9 mouse cellular contexts compared by ENCODE assay signal in genomic region chr2:18053951-18054530, GRCm38 (mm10). TPM values are rescaled to one million over a fixed set of nuclear protein-coding genes. Genes with fewer than 3 reads are reported as not detected.
A peak's percentile ranks its signal among the peaks of the same experiment; 100 is the strongest.
DNase-seq lines count a peak whose midpoint lies in the region; ATAC-seq and TF ChIP-seq lines count a peak whose summit lies in the region.
"Had no signal": no experiment of that assay in that cellular context is flagged by ENCODE, and none has a peak within 500 bp of the region (broad histone marks: within the 10 kb centered on the region; RNA-seq: fewer than 3 reads in every experiment).

No protein-coding gene starts in this region.

- no peaks in the 10 kb centered on the region for H3K36me3 ChIP-seq in forebrain, postnatal 0 days (ENCODE audit: insufficient read depth)
- H3K36me3 ChIP-seq in hindbrain, embryonic 13.5 days, result no peaks in the 10 kb centered on the region

- ATAC-seq in forebrain, postnatal 0 days, result no peak
- ATAC-seq in hindbrain, embryonic 13.5 days (ENCODE audit: low FRiP score), result no peak
- no peak for ATAC-seq in megakaryocyte progenitor cell, adult 5-6 weeks (replicated peaks; ENCODE audit: poor library complexity)

- 54% methylated on average over 2 of the region's 2 CpGs for WGBS in cerebellum, adult 2 months
- WGBS in forebrain, postnatal 0 days, result 24% methylated on average over 2 of the region's 2 CpGs
- 23% methylated on average over 2 of the region's 2 CpGs for WGBS in hindbrain, embryonic 13.5 days

- H3K4me2 ChIP-seq in forebrain, postnatal 0 days (ENCODE audit: low read depth), result no peak overlapping the region
- H3K4me2 ChIP-seq in hindbrain, embryonic 13.5 days, result peak overlapping the region; percentile 90

- H3K27ac ChIP-seq in cerebellum, adult 2 months (ENCODE audit: insufficient read depth, low read length), result no peak overlapping the region
- no peak overlapping the region for H3K27ac ChIP-seq in forebrain, postnatal 0 days (ENCODE audit: low read depth, low read length)
- peak overlapping the region; percentile 100 for H3K27ac ChIP-seq in hindbrain, embryonic 13.5 days

- peak; percentile 47 for DNase-seq in cerebellum, adult 9-11 months
- no peak for DNase-seq in cerebellum, adult 2 months
- peak; percentile 48 for DNase-seq in NIH3T3 (ENCODE audit: low read depth)
- peak; percentile 69 for DNase-seq in forebrain, postnatal 0 days
- peak; percentile 71 for DNase-seq in lung, postnatal 36 days
- DNase-seq in left cerebral cortex, adult 9 months (ENCODE audit: low spot score in 2 of 2), result no peak

- no peak for TF ChIP-seq CTCF in cerebellum, adult 2 months (IDR thresholded peaks at IDR 0.05; ENCODE audit: borderline replicate concordance, insufficient read depth, low read depth, low read length)
- TF ChIP-seq CTCF in forebrain, postnatal 0 days (IDR thresholded peaks at IDR 0.05; ENCODE audit: low read depth), result no peak

- no peaks in the 10 kb centered on the region for H3K9me3 ChIP-seq in forebrain, postnatal 0 days (ENCODE audit: low read length)
- no peaks in the 10 kb centered on the region for H3K9me3 ChIP-seq in hindbrain, embryonic 13.5 days

- H3K4me1 ChIP-seq in cerebellum, adult 2 months (ENCODE audit: control insufficient read depth, insufficient read depth, low read length), result no peaks in the 10 kb centered on the region; the same call in 1 of the 2 replicates
- H3K4me1 ChIP-seq in forebrain, postnatal 0 days (ENCODE audit: insufficient read depth), result peaks cover 9% of the 10 kb centered on the region
- peaks cover 49% of the 10 kb centered on the region for H3K4me1 ChIP-seq in hindbrain, embryonic 13.5 days (replicated peaks)

- no peaks in the 10 kb centered on the region for H3K27me3 ChIP-seq in cerebellum, adult 2 months (ENCODE audit: control insufficient read depth, insufficient read depth, low read length)
- no peaks in the 10 kb centered on the region for H3K27me3 ChIP-seq in forebrain, postnatal 0 days (ENCODE audit: insufficient read depth, low read length)
- no peaks in the 10 kb centered on the region for H3K27me3 ChIP-seq in hindbrain, embryonic 13.5 days

- no peak overlapping the region for H3K4me3 ChIP-seq in cerebellum, adult 2 months (replicated peaks; ENCODE audit: insufficient read depth, low read depth, low read length)
- H3K4me3 ChIP-seq in forebrain, postnatal 0 days (ENCODE audit: low read depth, low read length), result no peak overlapping the region
- H3K4me3 ChIP-seq in hindbrain, embryonic 13.5 days, result no peak overlapping the region

- H3K9ac ChIP-seq in forebrain, postnatal 0 days, result no peak overlapping the region
- no peak overlapping the region for H3K9ac ChIP-seq in hindbrain, embryonic 13.5 days

- TF ChIP-seq POLR2A in cerebellum, adult 2 months (IDR thresholded peaks at IDR 0.05; ENCODE audit: borderline replicate concordance, insufficient read depth, low read length), result no peak

RNA-seq across cellular contexts. Expression of gene Mllt10, which starts 1.0 kb away (rescaled TPM):
- 45.6 and 46.7 TPM in 2 replicates for polyA plus RNA-seq in cerebellum, adult 2 months (2012; rRNA removed)
- total RNA-seq in forebrain, postnatal 0 days (2014; rRNA removed), result 27.3 and 31.3 TPM in 2 replicates
- polyA plus RNA-seq in forebrain, postnatal 0 days (2015; fragmentation: Nextera tagmentation; extraction: Ambion mirVana), result 15.9 and 27.4 TPM in 2 replicates
- 60.3 and 61.4 TPM in 2 replicates for polyA plus RNA-seq in hindbrain, embryonic 13.5 days (2015; fragmentation: Nextera tagmentation; extraction: Ambion mirVana)
- 62.3 and 96.1 TPM in 2 replicates for total RNA-seq in megakaryocyte progenitor cell, adult 5-6 weeks (2015)
- 41.4 and 57.9 TPM in 2 replicates for total RNA-seq in megakaryocyte progenitor cell, adult 5-6 weeks (2017)

RNA-seq across cellular contexts. Expression of gene Skida1, which starts 5.2 kb away (rescaled TPM):
- 4.8 and 5.7 TPM in 2 replicates for polyA plus RNA-seq in cerebellum, adult 2 months (2012; rRNA removed)
- 11.4 and 12.6 TPM in 2 replicates for total RNA-seq in forebrain, postnatal 0 days (2014; rRNA removed)
- 4.3 and 4.9 TPM in 2 replicates for polyA plus RNA-seq in forebrain, postnatal 0 days (2015; fragmentation: Nextera tagmentation; extraction: Ambion mirVana)
- 11.5 and 12.7 TPM in 2 replicates for polyA plus RNA-seq in hindbrain, embryonic 13.5 days (2015; fragmentation: Nextera tagmentation; extraction: Ambion mirVana)
- total RNA-seq in megakaryocyte progenitor cell, adult 5-6 weeks (2015), result not detected in 2 replicates
- total RNA-seq in megakaryocyte progenitor cell, adult 5-6 weeks (2017), result 0.14 TPM in 1 of 2 replicates, not detected in the other

RNA-seq across cellular contexts. Expression of gene A930004D18Rik, which starts 16.5 kb away (rescaled TPM):
- polyA plus RNA-seq in cerebellum, adult 2 months (2012; rRNA removed), result 2.6 and 3.0 TPM in 2 replicates
- 2.6 and 3.5 TPM in 2 replicates for total RNA-seq in forebrain, postnatal 0 days (2014; rRNA removed)
- polyA plus RNA-seq in forebrain, postnatal 0 days (2015; fragmentation: Nextera tagmentation; extraction: Ambion mirVana), result 10.1 and 11.8 TPM in 2 replicates
- 13.1 and 14.0 TPM in 2 replicates for polyA plus RNA-seq in hindbrain, embryonic 13.5 days (2015; fragmentation: Nextera tagmentation; extraction: Ambion mirVana)
- not detected in 2 replicates for total RNA-seq in megakaryocyte progenitor cell, adult 5-6 weeks (2015)
- not detected in 2 replicates for total RNA-seq in megakaryocyte progenitor cell, adult 5-6 weeks (2017)

RNA-seq across cellular contexts. Expression of gene H2al2a, which starts 57.3 kb away (rescaled TPM):
- not detected in 2 replicates for polyA plus RNA-seq in cerebellum, adult 2 months (2012; rRNA removed)
- not detected in 2 replicates for total RNA-seq in forebrain, postnatal 0 days (2014; rRNA removed)
- not detected in 2 replicates for polyA plus RNA-seq in forebrain, postnatal 0 days (2015; fragmentation: Nextera tagmentation; extraction: Ambion mirVana)
- polyA plus RNA-seq in hindbrain, embryonic 13.5 days (2015; fragmentation: Nextera tagmentation; extraction: Ambion mirVana), result not detected in 2 replicates
- not detected in 2 replicates for total RNA-seq in megakaryocyte progenitor cell, adult 5-6 weeks (2015)
- not detected in 2 replicates for total RNA-seq in megakaryocyte progenitor cell, adult 5-6 weeks (2017)
- total RNA-seq: left cerebral cortex, postnatal 14 days had no signal

Comparison
In these comparisons a context has a peak if more than half of its experiments do, and no peak if none do; other contexts are left out.
1. DNase-seq: peak in cerebellum, adult 9-11 months (single experiment), NIH3T3 (single experiment), forebrain, postnatal 0 days (single experiment) and lung, postnatal 36 days (single experiment); none in cerebellum, adult 2 months (0 of 2) and left cerebral cortex, adult 9 months (0 of 2).